Mouse (Mus musculus): Measurements from ENCODE around the gene Zfp784. TPM values are rescaled to one million over a fixed set of nuclear protein-coding genes. Genes with fewer than 3 reads are reported as not detected.
A peak's percentile ranks its signal among the peaks of the same experiment; 100 is the strongest.

Gene Zfp784
- polyA plus RNA-seq, 1 experiment = 1.5 TPM

- peak overlapping the region; percentile 66 for H3ac ChIP-seq (ENCODE audit: control insufficient read depth, insufficient read length)
- TF ChIP-seq SRF (IDR thresholded peaks at IDR 0.05; ENCODE audit: control insufficient read depth, insufficient read length, low read depth) = no peak
- no peak for TF ChIP-seq MYOG (IDR thresholded peaks at IDR 0.05; ENCODE audit: control insufficient read depth in 1 of 3, insufficient read depth in 1 of 3, insufficient read length in 2 of 3, low read depth in 2 of 3)
- no peak for TF ChIP-seq E2F4 (IDR thresholded peaks at IDR 0.05; ENCODE audit: insufficient read depth)
- TF ChIP-seq TCF3 (IDR thresholded peaks at IDR 0.05; ENCODE audit: insufficient read length, low read depth) = no peak
- no peak for TF ChIP-seq MAX (IDR thresholded peaks at IDR 0.05; ENCODE audit: low read depth)
- TF ChIP-seq POLR2A (IDR thresholded peaks at IDR 0.05; ENCODE audit: insufficient read length, low read depth) = no peak
- TF ChIP-seq CEBPB (IDR thresholded peaks at IDR 0.05; ENCODE audit: insufficient read depth, poor library complexity, severe bottlenecking) = no peak
- TF ChIP-seq USF1 (IDR thresholded peaks at IDR 0.05; ENCODE audit: low read depth) = no peak
- TF ChIP-seq POLR2AphosphoS2 (IDR thresholded peaks at IDR 0.05; ENCODE audit: insufficient read length, low read depth) = no peak
- TF ChIP-seq TCF12 (IDR thresholded peaks at IDR 0.05; ENCODE audit: insufficient read depth, poor library complexity, severe bottlenecking) = no peak
- TF ChIP-seq MYOD1 (IDR thresholded peaks at IDR 0.05; ENCODE audit: control insufficient read depth in 1 of 3, insufficient read length in 2 of 3, low read depth in 2 of 3) = no peak
- H3K36me3 ChIP-seq (ENCODE audit: control insufficient read depth, insufficient read depth) = peaks cover 6% of the 10 kb centered on the region
- H3K27me3 ChIP-seq (ENCODE audit: control insufficient read depth, insufficient read depth, insufficient read length) = no peaks in the 10 kb centered on the region
- H3K4me2 ChIP-seq (ENCODE audit: low read depth) = peak overlapping the region; percentile 95
- peak overlapping the region; percentile 74 for H3K4me3 ChIP-seq
- H3K79me2 ChIP-seq (ENCODE audit: control insufficient read depth, insufficient read depth) = peaks cover 28% of the 10 kb centered on the region
Measured at GRCm38 (mm10) chr7:5016057-5016456, 22.2 kb downstream of the Zfp784 start.

DNA sequence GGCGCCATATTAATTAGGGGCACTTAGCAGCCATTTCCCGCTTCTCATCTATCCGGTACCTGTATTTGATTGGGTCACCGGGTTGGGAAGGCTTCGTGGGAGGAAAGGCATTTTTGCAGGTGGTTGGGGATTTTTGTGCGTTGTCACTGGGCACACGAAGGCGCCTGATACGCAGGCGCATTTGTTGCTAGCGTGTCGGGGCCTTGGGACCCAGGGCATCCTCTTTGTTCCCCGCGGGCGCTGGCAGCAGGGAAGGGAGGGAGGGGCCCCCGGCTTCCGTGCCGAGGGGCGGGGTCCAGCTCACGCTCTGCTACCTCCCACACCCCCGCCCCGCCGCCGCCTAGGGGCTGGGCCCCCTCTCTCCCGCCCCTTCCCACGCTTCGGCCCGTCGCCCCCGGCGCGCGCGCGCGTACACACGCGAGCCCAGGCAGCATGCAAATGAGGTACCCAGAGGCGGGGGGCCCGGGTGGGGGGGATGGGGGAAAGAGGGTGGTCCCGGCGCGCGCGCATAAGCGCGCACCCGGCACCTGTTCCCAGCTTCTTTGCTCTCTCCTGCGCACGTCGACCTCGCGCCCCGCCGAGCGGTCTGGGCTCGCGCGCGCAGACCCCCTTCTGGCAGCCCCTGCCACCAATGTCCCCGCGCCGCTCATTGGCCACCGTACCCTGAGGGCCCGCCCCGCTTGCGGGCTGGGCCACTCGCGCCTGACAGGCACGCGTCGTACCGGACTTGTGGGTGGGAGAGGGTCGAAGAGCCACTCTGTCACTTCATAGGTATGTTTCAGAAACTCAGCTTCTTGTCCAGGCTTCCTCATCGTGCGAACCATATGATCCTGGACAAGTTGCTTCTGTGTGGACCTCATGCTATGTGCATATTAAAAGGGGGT lies 22.9 kb downstream of the Zfp784 start, which contains the start of gene Gm44973:
TSS of gene Gm44973 (plus strand) at position 379 of the 884 bp plus-strand sequence.
- H3ac ChIP-seq (ENCODE audit: control insufficient read depth, insufficient read length) = peak within 1 kb of the TSS; percentile 66
- TF ChIP-seq USF1 (IDR thresholded peaks at IDR 0.05; ENCODE audit: low read depth) (no peak), CEBPB (IDR thresholded peaks at IDR 0.05; ENCODE audit: insufficient read depth, poor library complexity, severe bottlenecking) (no peak), MYOG (IDR thresholded peaks at IDR 0.05; ENCODE audit: control insufficient read depth in 1 of 3, insufficient read depth in 1 of 3, insufficient read length in 2 of 3, low read depth in 2 of 3) (peak in 1 of 3 experiments; percentile 15), MAX (IDR thresholded peaks at IDR 0.05; ENCODE audit: low read depth) (no peak), POLR2A (IDR thresholded peaks at IDR 0.05; ENCODE audit: insufficient read length, low read depth) (peak; percentile 38), MYOD1 (IDR thresholded peaks at IDR 0.05; ENCODE audit: control insufficient read depth in 1 of 3, insufficient read length in 2 of 3, low read depth in 2 of 3) (peak in 1 of 3 experiments; percentile 3)
- peak within 1 kb of the TSS; percentile 74 for H3K4me3 ChIP-seq
- no peaks in the 10 kb centered on the region for H3K27me3 ChIP-seq (ENCODE audit: control insufficient read depth, insufficient read depth, insufficient read length)
- peaks cover 6% of the 10 kb centered on the region for H3K36me3 ChIP-seq (ENCODE audit: control insufficient read depth, insufficient read depth)
- H3K79me2 ChIP-seq (ENCODE audit: control insufficient read depth, insufficient read depth) = peaks cover 22% of the 10 kb centered on the region
- H3K4me2 ChIP-seq (ENCODE audit: low read depth) = peak within 1 kb of the TSS; percentile 95

GRCm38 (mm10) chr7:5014251-5015117 lies 23.8 kb downstream of the Zfp784 start, which contains the start of the genes Zfp524 and Fiz1:
Zfp524 (plus strand) TSS chr7:5014415.
Fiz1 (minus strand) TSS chr7:5014697.
- Histone ChIP-seq H3K36me3 (ENCODE audit: control insufficient read depth, insufficient read depth) (peaks cover 6% of the 10 kb centered on the region), H3K79me2 (ENCODE audit: control insufficient read depth, insufficient read depth) (peaks cover 22% of the 10 kb centered on the region), H3K27me3 (ENCODE audit: control insufficient read depth, insufficient read depth, insufficient read length) (no peaks in the 10 kb centered on the region), H3K4me2 (ENCODE audit: low read depth) (peak within 1 kb of the TSS; percentile 95), H3K4me3 (peak within 1 kb of the TSS; percentile 74), H3ac (ENCODE audit: control insufficient read depth, insufficient read length) (peak within 1 kb of the TSS; percentile 66)
- TF ChIP-seq MYOG (IDR thresholded peaks at IDR 0.05; ENCODE audit: control insufficient read depth in 1 of 3, insufficient read depth in 1 of 3, insufficient read length in 2 of 3, low read depth in 2 of 3) = no peak
- TF ChIP-seq POLR2AphosphoS2 (IDR thresholded peaks at IDR 0.05; ENCODE audit: insufficient read length, low read depth) = peak; percentile 4
- TF ChIP-seq USF1 (IDR thresholded peaks at IDR 0.05; ENCODE audit: low read depth) = no peak

DNA sequence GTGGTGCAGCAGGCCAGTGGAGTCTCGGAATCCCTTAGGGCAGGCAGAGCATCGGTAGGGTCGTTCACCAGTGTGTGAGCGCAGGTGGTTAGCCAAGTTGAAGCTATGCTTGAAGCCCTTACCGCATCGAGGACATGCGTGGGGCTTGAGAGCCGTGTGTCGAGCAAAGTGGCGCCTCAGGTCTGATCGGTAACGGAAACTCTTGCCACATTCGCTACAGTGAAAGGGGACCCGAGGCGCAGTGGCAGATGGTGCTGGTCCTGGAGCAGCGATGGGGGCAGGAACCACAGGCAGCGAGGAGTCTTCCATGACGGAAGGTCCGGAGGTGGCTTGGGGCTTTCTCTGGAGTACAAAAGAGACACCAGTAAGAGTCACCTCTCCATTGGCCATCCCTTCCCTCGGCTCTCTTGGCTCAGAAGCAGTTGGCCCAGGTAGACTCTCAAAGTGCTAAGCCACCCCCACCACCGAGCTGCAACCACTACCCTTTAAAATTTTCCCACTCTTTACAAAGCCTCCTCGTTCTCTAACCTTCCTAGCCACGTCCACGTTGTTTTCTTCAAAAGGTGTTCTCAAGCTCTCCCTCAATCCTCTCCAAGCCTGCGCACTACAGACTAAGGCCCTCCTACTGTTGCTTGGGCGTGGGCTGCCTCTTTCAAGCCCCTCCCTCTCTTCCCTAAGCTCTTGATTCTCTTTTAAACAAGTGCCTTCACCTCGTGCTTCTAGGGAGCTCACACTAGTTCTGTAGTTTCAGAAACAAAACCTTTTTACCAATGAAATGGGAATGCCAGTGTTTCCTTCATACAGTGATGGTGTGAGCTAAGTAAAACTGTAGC lies 25.3 kb downstream of the Zfp784 start:
- H3ac ChIP-seq (ENCODE audit: control insufficient read depth, insufficient read length) = no peak overlapping the region
- TF ChIP-seq SRF (IDR thresholded peaks at IDR 0.05; ENCODE audit: control insufficient read depth, insufficient read length, low read depth) = no peak
- no peak for TF ChIP-seq USF1 (IDR thresholded peaks at IDR 0.05; ENCODE audit: low read depth)
- TF ChIP-seq E2F4 (IDR thresholded peaks at IDR 0.05; ENCODE audit: insufficient read depth) = no peak
- no peak for TF ChIP-seq REST (IDR thresholded peaks at IDR 0.05; ENCODE audit: insufficient read depth, insufficient read length)
- TF ChIP-seq TCF3 (IDR thresholded peaks at IDR 0.05; ENCODE audit: insufficient read length, low read depth) = no peak
- TF ChIP-seq MYOG (IDR thresholded peaks at IDR 0.05; ENCODE audit: control insufficient read depth in 1 of 3, insufficient read depth in 1 of 3, insufficient read length in 2 of 3, low read depth in 2 of 3) = no peak
- TF ChIP-seq CEBPB (IDR thresholded peaks at IDR 0.05; ENCODE audit: insufficient read depth, poor library complexity, severe bottlenecking) = no peak
- no peak for TF ChIP-seq MAX (IDR thresholded peaks at IDR 0.05; ENCODE audit: low read depth)
- no peak for TF ChIP-seq MYOD1 (IDR thresholded peaks at IDR 0.05; ENCODE audit: control insufficient read depth in 1 of 3, insufficient read length in 2 of 3, low read depth in 2 of 3)
- TF ChIP-seq POLR2A (IDR thresholded peaks at IDR 0.05; ENCODE audit: insufficient read length, low read depth) = no peak
- TF ChIP-seq TCF12 (IDR thresholded peaks at IDR 0.05; ENCODE audit: insufficient read depth, poor library complexity, severe bottlenecking) = no peak
- no peak for TF ChIP-seq POLR2AphosphoS2 (IDR thresholded peaks at IDR 0.05; ENCODE audit: insufficient read length, low read depth)
- peaks cover 6% of the 10 kb centered on the region for H3K36me3 ChIP-seq (ENCODE audit: control insufficient read depth, insufficient read depth)
- peaks cover 18% of the 10 kb centered on the region for H3K79me2 ChIP-seq (ENCODE audit: control insufficient read depth, insufficient read depth)
- no peak overlapping the region for H3K4me2 ChIP-seq (ENCODE audit: low read depth)
- H3K27me3 ChIP-seq (ENCODE audit: control insufficient read depth, insufficient read depth, insufficient read length) = no peaks in the 10 kb centered on the region
- H3K4me3 ChIP-seq = peak overlapping the region; percentile 74

Data from myocyte (in vitro differentiated cells).